In the genomic region with DNA sequence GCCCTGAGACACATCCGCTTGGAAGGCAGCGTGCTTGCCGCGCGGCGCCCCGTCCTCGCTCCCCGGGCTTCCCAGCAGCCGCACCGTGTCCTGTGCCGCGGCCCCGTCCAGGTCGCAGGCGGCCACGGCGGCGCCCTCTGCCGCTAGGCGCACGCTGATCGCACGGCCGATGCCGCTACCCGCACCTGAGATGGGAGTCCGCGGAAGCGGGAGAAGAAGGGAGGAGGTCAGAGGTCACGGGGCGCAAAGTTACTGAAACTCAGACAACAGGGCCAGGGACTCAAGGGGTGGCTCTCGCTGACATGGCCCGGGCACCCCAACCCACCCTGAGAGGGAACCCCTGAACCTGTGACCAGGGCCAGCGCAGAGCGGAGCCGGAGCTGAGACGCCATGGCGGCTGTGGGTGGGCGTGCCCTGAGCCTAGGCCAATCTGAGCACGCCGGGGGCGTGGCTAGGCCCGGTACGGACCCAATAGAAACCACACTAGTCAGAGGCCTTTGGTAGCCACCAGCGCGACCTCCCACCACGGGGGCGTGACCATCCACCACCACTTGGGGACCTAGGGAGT, we compare ENCODE assay signal across 8 mouse cellular contexts. TPM values are rescaled to one million over a fixed set of nuclear protein-coding genes. Genes with fewer than 3 reads are reported as not detected.
DNase-seq lines count a peak whose midpoint lies in the region; ATAC-seq and TF ChIP-seq lines count a peak whose summit lies in the region.

A gene (minus strand): TSS at position 405 of the 568 bp plus-strand sequence.

- peak within 1 kb of the TSS; percentile 90 for H3K4me2 ChIP-seq in forebrain, embryonic 15.5 days (replicated peaks)
- H3K4me2 ChIP-seq in lung, embryonic 14.5 days = peak within 1 kb of the TSS; percentile 98

- peaks cover 26% of the 10 kb centered on the region for H3K36me3 ChIP-seq in ES-E14 (ENCODE audit: control insufficient read depth, insufficient read depth, low read length, poor library complexity, severe bottlenecking)
- H3K36me3 ChIP-seq in forebrain, embryonic 15.5 days = peaks cover 24% of the 10 kb centered on the region
- H3K36me3 ChIP-seq in lung, embryonic 14.5 days (ENCODE audit: insufficient read depth) = peaks cover 30% of the 10 kb centered on the region

- no peaks in the 10 kb centered on the region for H3K27me3 ChIP-seq in forebrain, embryonic 15.5 days
- no peaks in the 10 kb centered on the region for H3K27me3 ChIP-seq in lung, embryonic 14.5 days (ENCODE audit: insufficient read depth, low read length)

- peaks cover 7 to 35% of the 10 kb centered on the region in 2 experiments for H3K4me1 ChIP-seq in ES-E14 (ENCODE audit: control insufficient read depth in 2 of 2, insufficient read depth in 2 of 2, low read length in 2 of 2, poor library complexity in 1 of 2)
- H3K4me1 ChIP-seq in forebrain, embryonic 15.5 days = peaks cover 77% of the 10 kb centered on the region
- H3K4me1 ChIP-seq in lung, embryonic 14.5 days (ENCODE audit: insufficient read depth) = peaks cover 35% of the 10 kb centered on the region; the same call in 1 of the 2 replicates

- peak within 1 kb of the TSS; percentile 78 to 90 for H3K4me3 ChIP-seq in ES-E14 (ENCODE audit: insufficient read depth in 1 of 2, low read depth in 1 of 2, low read length in 2 of 2, poor library complexity in 1 of 2, severe bottlenecking in 1 of 2)
- H3K4me3 ChIP-seq in forebrain, embryonic 15.5 days = peak within 1 kb of the TSS; percentile 81
- H3K4me3 ChIP-seq in lung, embryonic 14.5 days (ENCODE audit: low read depth, low read length) = peak within 1 kb of the TSS; percentile 79

- intact Hi-C loops in heart, postnatal 25 days (cut with DNase I) = loop anchor here (5.0 kb wide), 1 partner anchor 90 kb away; a partner anchor contains a TSS

- no peak; the same call in 1 of the 2 replicates for TF ChIP-seq CTCF in lung, embryonic 14.5 days (IDR thresholded peaks at IDR 0.05; ENCODE audit: low read depth)

- H3K9me3 ChIP-seq in ES-E14 (ENCODE audit: control insufficient read depth, insufficient read depth, low read depth, low read length) = no peaks in the 10 kb centered on the region
- no peaks in the 10 kb centered on the region for H3K9me3 ChIP-seq in forebrain, embryonic 15.5 days
- no peaks in the 10 kb centered on the region for H3K9me3 ChIP-seq in lung, embryonic 14.5 days (ENCODE audit: low read depth, low read length)

- peak within 1 kb of the TSS; percentile 65 for H3K9ac ChIP-seq in ES-E14 (ENCODE audit: insufficient read depth, low read depth, low read length, poor library complexity, severe bottlenecking)
- peak within 1 kb of the TSS; percentile 74 for H3K9ac ChIP-seq in forebrain, embryonic 15.5 days (replicated peaks)
- H3K9ac ChIP-seq in lung, embryonic 14.5 days = peak within 1 kb of the TSS; percentile 65

- ATAC-seq in forebrain, embryonic 15.5 days (replicated peaks) = peak; percentile 69
- peak; percentile 75 for ATAC-seq in lung, embryonic 14.5 days (ENCODE audit: insufficient read depth)

- no peak within 1 kb of the TSS for H3K27ac ChIP-seq in ES-E14 (ENCODE audit: insufficient read depth, low read depth, low read length, poor library complexity, severe bottlenecking)
- H3K27ac ChIP-seq in forebrain, embryonic 15.5 days (replicated peaks) = peak within 1 kb of the TSS; percentile 98
- H3K27ac ChIP-seq in lung, embryonic 14.5 days (ENCODE audit: low read depth) = peak within 1 kb of the TSS; percentile 79

- DNase-seq in ES-E14 (ENCODE audit: low read depth, low spot score) = peak; percentile 95
- peak; percentile 92 for DNase-seq in cerebellum, adult 11-12 months
- peak; percentile 88 for DNase-seq in heart, postnatal 25 days (ENCODE audit: low spot score)
- DNase-seq in layer of hippocampus, adult 18-20 months (ENCODE audit: low spot score in 2 of 2) = peak; percentile 89 to 96
- DNase-seq in lung, embryonic 14.5 days = peak; percentile 98
- peak; percentile 89 for DNase-seq in ovary, adult 18-20 months (ENCODE audit: low spot score)
- peak; percentile 92 for DNase-seq in thymus, postnatal 0 days (ENCODE audit: low spot score)

- in situ Hi-C loops in ES-E14 (cut with MboI; ENCODE audit: low sequenced_read_pairs in 2 of 2, unreplicated experiment in 2 of 2) = no loop called here

- WGBS in forebrain, embryonic 15.5 days = under 1% methylated on average over 41 of the region's 49 CpGs
- 1% methylated on average over 49 of the region's 49 CpGs for WGBS in lung, embryonic 14.5 days

TF ChIP-seq in ES-E14, 5 proteins besides CTCF, POLR2A, EP300 and RAD21:
- 0 out of 2 replicates have a peak, but pooled peaks have one; percentile 11 for TF ChIP-seq HCFC1 (IDR thresholded peaks at IDR 0.05; ENCODE audit: borderline replicate concordance, insufficient read depth, low read length)
- no peak for TF ChIP-seq ZC3H11A (IDR thresholded peaks at IDR 0.05; ENCODE audit: borderline replicate concordance, low read depth, low read length)

RNA-seq across cellular contexts. Expression of the gene that starts here (rescaled TPM):
- 15.5 and 27.7 TPM in 2 replicates for total RNA-seq in ES-E14 (2012; rRNA removed)
- polyA plus RNA-seq in forebrain, embryonic 15.5 days (2015; fragmentation: Nextera tagmentation; extraction: Ambion mirVana) = 64.4 and 74.3 TPM in 2 replicates
- 100 to 1,000 TPM in 1 of 2 experiments, 10 to 100 TPM in 1; 98.1 to 100 TPM for total RNA-seq in heart, postnatal 25 days (2021)
- 10 to 100 TPM; 59.7 to 63.9 TPM for total RNA-seq in layer of hippocampus, adult 18-20 months (2021)
- 35.9 and 40.6 TPM in 2 replicates for polyA plus RNA-seq in lung, embryonic 14.5 days (2014; fragmentation: Nextera tagmentation; extraction: Ambion mirVana)
- 77.4 and 82.2 TPM in 2 replicates for polyA plus RNA-seq in thymus, postnatal 0 days (2015; fragmentation: Nextera tagmentation; extraction: Ambion mirVana)
